13 mouse cellular contexts compared by ENCODE assay signal in genomic region chr11:72039599-72040386, GRCm38 (mm10). TPM values are rescaled to one million over a fixed set of nuclear protein-coding genes. Genes with fewer than 3 reads are reported as not detected.
DNase-seq lines count a peak whose midpoint lies in the region; ATAC-seq and TF ChIP-seq lines count a peak whose summit lies in the region.
"Had no signal": no experiment of that assay in that cellular context is flagged by ENCODE, and none has a peak within 500 bp of the region (broad histone marks: within the 10 kb centered on the region; RNA-seq: fewer than 3 reads in every experiment).

No protein-coding gene starts in this region.

- H3K9me3 ChIP-seq in forebrain, embryonic 14.5 days (replicated peaks; ENCODE audit: control insufficient read depth, low read length), result no peaks in the 10 kb centered on the region
- H3K9me3 ChIP-seq in midbrain, embryonic 13.5 days, result no peaks in the 10 kb centered on the region
- H3K9me3 ChIP-seq: stomach, embryonic 15.5 days had no signal

- H3K36me3 ChIP-seq in C2C12 (ENCODE audit: control insufficient read depth, insufficient read depth), result peaks cover 18% of the 10 kb centered on the region
- no peaks in the 10 kb centered on the region for H3K36me3 ChIP-seq in forebrain, embryonic 14.5 days (ENCODE audit: control insufficient read depth, insufficient read depth, low read length)
- 0 out of 2 replicates have a peak, but pooled peaks cover 1% of the 10 kb centered on the region for H3K36me3 ChIP-seq in midbrain, embryonic 13.5 days
- H3K36me3 ChIP-seq: stomach, embryonic 15.5 days had no signal

- no peak for TF ChIP-seq CTCF in C2C12 (IDR thresholded peaks at IDR 0.05; ENCODE audit: control insufficient read depth, insufficient read depth, insufficient read length)

- peak overlapping the region; percentile 23 for H3K4me2 ChIP-seq in forebrain, embryonic 14.5 days (ENCODE audit: low read length)
- peak overlapping the region; percentile 39 for H3K4me2 ChIP-seq in midbrain, embryonic 13.5 days (replicated peaks)
- H3K4me2 ChIP-seq: stomach, embryonic 15.5 days had no signal

- H3K9ac ChIP-seq in forebrain, embryonic 14.5 days (ENCODE audit: low read length), result peak overlapping the region; percentile 17; the same call in 1 of the 2 replicates
- H3K9ac ChIP-seq in midbrain, embryonic 13.5 days (replicated peaks), result peak overlapping the region; percentile 36
- H3K9ac ChIP-seq: stomach, embryonic 15.5 days had no signal

- H3K4me3 ChIP-seq in C2C12 (ENCODE audit: insufficient read depth, poor library complexity, severe bottlenecking), result no peak overlapping the region
- H3K4me3 ChIP-seq in forebrain, embryonic 14.5 days (ENCODE audit: low read depth, low read length), result no peak overlapping the region
- H3K4me3 ChIP-seq in midbrain, embryonic 13.5 days (replicated peaks), result peak overlapping the region; percentile 7; the same call in 1 of the 2 replicates
- H3K4me3 ChIP-seq: stomach, embryonic 15.5 days had no signal

- peak; percentile 33; the same call in 1 of the 2 replicates for ATAC-seq in frontal cortex, adult (ENCODE audit: low TSS enrichment)
- no peak for ATAC-seq in forebrain, embryonic 14.5 days
- peak; percentile 5; the same call in 1 of the 2 replicates for ATAC-seq in midbrain, embryonic 13.5 days
- ATAC-seq: Patski had no signal

- H3K4me1 ChIP-seq in forebrain, embryonic 14.5 days (ENCODE audit: control insufficient read depth, insufficient read depth, low read length), result peaks cover 26% of the 10 kb centered on the region
- H3K4me1 ChIP-seq in midbrain, embryonic 13.5 days (replicated peaks), result peaks cover 69% of the 10 kb centered on the region

- no peak for DNase-seq in frontal cortex, postnatal 14 days (ENCODE audit: low spot score in 2 of 2)
- DNase-seq in forebrain, embryonic 14.5 days (ENCODE audit: low spot score), result peak; percentile 65
- DNase-seq in right cerebral cortex, postnatal 36 days (ENCODE audit: low spot score in 2 of 2), result no peak
- no peak for DNase-seq in left cerebral cortex, adult 18-20 months (ENCODE audit: low spot score in 2 of 2)
- no peak for DNase-seq in lung, postnatal 25 days (ENCODE audit: low spot score)
- DNase-seq: adrenal gland, postnatal 25 days; cerebellum, postnatal 10 days had no signal

- peaks cover 25% of the 10 kb centered on the region for H3K79me2 ChIP-seq in C2C12 (ENCODE audit: control insufficient read depth, insufficient read depth)

- WGBS in forebrain, embryonic 14.5 days, result 20% methylated on average over 16 of the region's 16 CpGs
- 16% methylated on average over 16 of the region's 16 CpGs for WGBS in midbrain, embryonic 13.5 days

- no peaks in the 10 kb centered on the region for H3K27me3 ChIP-seq in C2C12 (ENCODE audit: control insufficient read depth, insufficient read depth, insufficient read length)
- no peaks in the 10 kb centered on the region for H3K27me3 ChIP-seq in forebrain, embryonic 14.5 days (replicated peaks; ENCODE audit: control insufficient read depth, insufficient read depth, low read length)
- H3K27me3 ChIP-seq in midbrain, embryonic 13.5 days, result no peaks in the 10 kb centered on the region
- H3K27me3 ChIP-seq: Patski; stomach, embryonic 15.5 days had no signal

- peak overlapping the region; percentile 15; the same call in 1 of the 2 replicates for H3K27ac ChIP-seq in forebrain, embryonic 14.5 days (ENCODE audit: low read depth, low read length)
- H3K27ac ChIP-seq in midbrain, embryonic 13.5 days, result peak overlapping the region; percentile 62
- H3K27ac ChIP-seq: macrophage; stomach, embryonic 15.5 days had no signal

- peak overlapping the region; percentile 14 for H3ac ChIP-seq in C2C12 (ENCODE audit: control insufficient read depth, insufficient read length, low read depth)

- peaks cover 22% of the 10 kb centered on the region for H3K79me3 ChIP-seq in C2C12 (ENCODE audit: low read depth)

TF ChIP-seq in C2C12, 6 proteins besides CTCF, POLR2A, EP300 and RAD21:
- no peak for TF ChIP-seq MYOD1 (IDR thresholded peaks at IDR 0.05; ENCODE audit: control insufficient read depth, insufficient read length, low read depth)
- no peak for TF ChIP-seq MAX (IDR thresholded peaks at IDR 0.05)

RNA-seq across cellular contexts. Expression of gene Pimreg, which starts 2.0 kb away (rescaled TPM):
- 156 TPM for polyA plus RNA-seq in C2C12 (2012; fragmentation: generic; extraction: Trizol)
- 97.8 and 123 TPM in 2 replicates for polyA plus RNA-seq in forebrain, embryonic 14.5 days (2014; fragmentation: Nextera tagmentation; extraction: Ambion mirVana)
- polyA plus RNA-seq in midbrain, embryonic 13.5 days (2015; fragmentation: Nextera tagmentation; extraction: Ambion mirVana), result 79.0 and 80.7 TPM in 2 replicates
- total RNA-seq in left cerebral cortex, adult 18-20 months (2021), result not detected

RNA-seq across cellular contexts. Expression of gene Aipl1, which starts 2.5 kb away (rescaled TPM):
- 0.21 TPM for polyA plus RNA-seq in C2C12 (2012; fragmentation: generic; extraction: Trizol)
- polyA plus RNA-seq in forebrain, embryonic 14.5 days (2014; fragmentation: Nextera tagmentation; extraction: Ambion mirVana), result 0.09 TPM in 2 replicates
- 0.43 and 0.63 TPM in 2 replicates for polyA plus RNA-seq in midbrain, embryonic 13.5 days (2015; fragmentation: Nextera tagmentation; extraction: Ambion mirVana)
- total RNA-seq in left cerebral cortex, adult 18-20 months (2021), result not detected
